Mouse (Mus musculus) lung, postnatal 36 days (tissue): ENCODE measurements around the gene Drosha.

ENCODE experiments used
- DNase-seq: peaks from one replicate; pipeline ENCODE4 v3.0.0; 2022; ENCODE audit warnings: mixed read lengths

The Drosha gene

GRCm38 (mm10) chr15:12833385-12833784, 8.8 kb downstream of the Drosha start:
- DNase-seq: no peak

- DNase-seq: no peak
Measured at GRCm38 (mm10) chr15:12834231-12834630, 9.6 kb downstream of the Drosha start.

- DNase-seq: no peak
Measured at GRCm38 (mm10) chr15:12840737-12841136, 16.1 kb downstream of the Drosha start.

GRCm38 (mm10) chr15:12842833-12843232, 18.2 kb downstream of the Drosha start:
- no peak for DNase-seq

- DNase-seq: no peak
Measured at GRCm38 (mm10) chr15:12848196-12848975, 23.8 kb downstream of the Drosha start.

GRCm38 (mm10) chr15:12849373-12849772, 24.8 kb downstream of the Drosha start:
- DNase-seq: no peak

GRCm38 (mm10) chr15:12853471-12853870, 28.9 kb downstream of the Drosha start:
- no peak for DNase-seq

- no peak for DNase-seq
Measured at GRCm38 (mm10) chr15:12856780-12857179, 32.2 kb downstream of the Drosha start.

- DNase-seq: no peak
Measured at GRCm38 (mm10) chr15:12857840-12858516, 33.4 kb downstream of the Drosha start.

- no peak for DNase-seq
Measured at GRCm38 (mm10) chr15:12858645-12859044, 34.0 kb downstream of the Drosha start.

GRCm38 (mm10) chr15:12862061-12862460, 37.4 kb downstream of the Drosha start:
- DNase-seq: no peak

GRCm38 (mm10) chr15:12863669-12864068, 39.1 kb downstream of the Drosha start:
- DNase-seq: no peak

- DNase-seq: no peak
Measured at GRCm38 (mm10) chr15:12865595-12866314, 41.1 kb downstream of the Drosha start.

GRCm38 (mm10) chr15:12867269-12867668, 42.7 kb downstream of the Drosha start:
- no peak for DNase-seq

GRCm38 (mm10) chr15:12875442-12876176, 51.0 kb downstream of the Drosha start:
- DNase-seq: no peak

- no peak for DNase-seq
Measured at GRCm38 (mm10) chr15:12876266-12876665, 51.7 kb downstream of the Drosha start.

GRCm38 (mm10) chr15:12876881-12877280, 52.3 kb downstream of the Drosha start:
- no peak for DNase-seq

- no peak for DNase-seq
Measured at GRCm38 (mm10) chr15:12877934-12878333, 53.3 kb downstream of the Drosha start.

- DNase-seq: no peak
Measured at GRCm38 (mm10) chr15:12878581-12878980, 54.0 kb downstream of the Drosha start.

- no peak for DNase-seq
Measured at GRCm38 (mm10) chr15:12879937-12880336, 55.3 kb downstream of the Drosha start.

- DNase-seq: no peak
Measured at GRCm38 (mm10) chr15:12884855-12885254, 60.2 kb downstream of the Drosha start.

- no peak for DNase-seq
Measured at GRCm38 (mm10) chr15:12885361-12885760, 60.7 kb downstream of the Drosha start.

GRCm38 (mm10) chr15:12887206-12887605, 62.6 kb downstream of the Drosha start:
- no peak for DNase-seq
